Mouse (Mus musculus): ENCODE measurements at regions not wholly inside any gene's neighbourhood (a gene's known extent, or its start where the extent isn't known, plus 50 kb on each side); places are given as distances from the start of the nearest gene placed in this dataset.

DNA sequence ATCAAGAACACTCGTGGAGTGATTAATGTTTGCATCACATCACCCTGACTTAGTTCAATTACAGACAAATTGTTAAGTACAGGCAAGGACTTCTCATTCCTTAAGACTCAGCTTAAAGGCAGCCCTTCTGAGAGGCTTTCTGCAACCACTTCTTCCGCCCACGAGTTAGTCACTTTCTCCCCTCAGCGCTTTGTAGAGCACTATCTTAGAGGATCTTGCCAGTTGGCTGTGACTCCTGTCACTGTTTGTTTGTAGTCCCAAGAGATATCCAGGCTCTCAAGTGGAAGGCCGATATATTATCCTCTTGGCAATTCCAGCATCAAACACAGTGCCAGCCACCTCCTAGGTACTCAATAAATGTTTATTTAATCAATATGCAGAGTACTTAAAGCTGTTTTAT lies 532.1 kb upstream of the Gm26657 start:
- TF ChIP-seq GATA1 (IDR thresholded peaks at IDR 0.05; ENCODE audit: borderline replicate concordance, low read length) (no peak), FLI1 (IDR thresholded peaks at IDR 0.05; ENCODE audit: low read length) (no peak)
